Mouse (Mus musculus): ENCODE results near the gene Mrpl41. TPM values are rescaled to one million over a fixed set of nuclear protein-coding genes. Genes with fewer than 3 reads are reported as not detected.

The Mrpl41 gene
- total and polyA plus RNA-seq, 3 experiments = 102 to 103 TPM; not detected in 1

- no peaks in the 10 kb centered on the region for H3K36me3 ChIP-seq (ENCODE audit: control insufficient read depth in 1 of 2, insufficient read depth in 2 of 2, low read length in 2 of 2)
- no peak for TF ChIP-seq POLR2A (IDR thresholded peaks at IDR 0.05; ENCODE audit: control insufficient read depth in 1 of 2, insufficient read depth in 1 of 2, low read depth in 1 of 2, low read length in 2 of 2, poor library complexity in 1 of 2)
- no peak for TF ChIP-seq HCFC1 (IDR thresholded peaks at IDR 0.05; ENCODE audit: low read depth, low read length)
- TF ChIP-seq CTCF (IDR thresholded peaks at IDR 0.05 in 2 of 3, conservative IDR thresholded peaks at IDR 0.05 in 1 of 3; ENCODE audit: control insufficient read depth in 1 of 3, insufficient read depth in 1 of 3, low read depth in 2 of 3, low read length in 3 of 3, poor library complexity in 1 of 3, severe bottlenecking in 1 of 3) = no peak
- TF ChIP-seq TAL1 (IDR thresholded peaks at IDR 0.05; ENCODE audit: low read length) = no peak
- no peak for TF ChIP-seq ZNF384 (IDR thresholded peaks at IDR 0.05; ENCODE audit: low read depth, low read length)
- TF ChIP-seq SMC3 (IDR thresholded peaks at IDR 0.05; ENCODE audit: low read depth, low read length) = no peak
- no peak for TF ChIP-seq MYB (IDR thresholded peaks at IDR 0.05; ENCODE audit: low read depth, low read length)
- no peak for TF ChIP-seq ZKSCAN1 (IDR thresholded peaks at IDR 0.05; ENCODE audit: low read depth, low read length)
- no peak for TF ChIP-seq RAD21 (IDR thresholded peaks at IDR 0.05; ENCODE audit: low read depth, low read length)
- no peak for TF ChIP-seq POLR2AphosphoS5 (IDR thresholded peaks at IDR 0.05; ENCODE audit: borderline replicate concordance, low read depth, low read length)
- no peak for TF ChIP-seq UBTF (IDR thresholded peaks at IDR 0.05; ENCODE audit: borderline replicate concordance, insufficient read depth, low read depth, low read length)
These were observed 29.3 kb upstream of the Mrpl41 start for GRCm38 (mm10) chr2:25003946-25004786.

DNA sequence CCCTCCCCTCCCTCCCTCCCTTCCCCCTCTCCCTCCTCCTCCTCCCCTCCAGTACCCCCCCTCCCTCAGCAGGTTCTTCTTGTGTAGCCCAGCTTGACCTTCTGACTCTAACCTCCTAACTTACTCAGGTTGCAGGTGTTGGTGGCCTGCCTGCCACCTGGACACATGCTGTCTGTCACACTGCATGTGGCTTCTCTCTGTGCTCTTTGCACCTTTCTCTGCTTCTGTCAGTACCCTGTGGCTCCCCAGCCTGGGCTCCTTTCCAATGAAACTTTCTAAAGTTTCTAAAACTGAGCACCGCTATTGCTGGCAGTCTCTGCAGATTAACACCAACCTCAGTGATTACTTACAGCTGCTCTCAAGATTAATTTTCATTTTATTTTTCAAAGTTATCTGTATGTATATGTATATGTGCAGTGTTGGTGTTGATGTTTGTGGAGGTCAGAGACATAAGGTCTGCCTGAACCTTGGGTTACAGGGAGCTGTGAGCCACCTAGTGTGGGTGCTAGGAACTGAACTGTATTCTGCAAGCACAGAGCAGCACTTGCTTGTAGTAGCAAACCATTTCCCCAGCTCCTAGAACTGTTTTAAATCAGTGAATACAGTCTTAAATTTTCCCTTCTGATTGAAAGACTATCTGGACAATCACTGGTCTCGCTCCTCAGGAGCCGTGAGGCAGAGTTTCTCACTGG lies 25.8 kb upstream of the Mrpl41 start:
- Histone ChIP-seq H3K79me2 (ENCODE audit: control insufficient read depth, insufficient read depth, low read length, poor library complexity) (no peaks in the 10 kb centered on the region), H3K27me3 (ENCODE audit: control insufficient read depth in 1 of 2, insufficient read depth in 2 of 2, low read length in 2 of 2) (no peaks in the 10 kb centered on the region), H3K4me1 (ENCODE audit: control insufficient read depth in 1 of 2, insufficient read depth in 2 of 2, low read length in 2 of 2) (no peaks in the 10 kb centered on the region), H3K27ac (ENCODE audit: control insufficient read depth, low read depth, low read length) (no peak overlapping the region), H3K9ac (ENCODE audit: control insufficient read depth, low read depth, low read length, poor library complexity, severe bottlenecking) (no peak overlapping the region), H3K4me3 (ENCODE audit: control insufficient read depth in 1 of 2, insufficient read depth in 1 of 2, low read depth in 2 of 2, low read length in 2 of 2) (no peak overlapping the region), H3K9me3 (replicated peaks; ENCODE audit: insufficient read depth, low read length) (no peaks in the 10 kb centered on the region), H3K36me3 (ENCODE audit: control insufficient read depth in 1 of 2, insufficient read depth in 2 of 2, low read length in 2 of 2) (no peaks in the 10 kb centered on the region)
- DNase-seq (ENCODE audit: low read depth, low spot score) = peak; percentile 52
- TF ChIP-seq SIN3A (IDR thresholded peaks at IDR 0.05; ENCODE audit: low read length) (no peak), MEF2A (IDR thresholded peaks at IDR 0.05; ENCODE audit: extremely low read depth, insufficient replicate concordance, low read depth, low read length, poor library complexity, severe bottlenecking) (no peak), SMC3 (IDR thresholded peaks at IDR 0.05; ENCODE audit: low read depth, low read length) (peak; percentile 67), NELFE (IDR thresholded peaks at IDR 0.05; ENCODE audit: low read depth, low read length) (no peak), NRF1 (IDR thresholded peaks at IDR 0.05; ENCODE audit: insufficient read depth, low read depth, low read length, poor library complexity, severe bottlenecking) (no peak), GABPA (IDR thresholded peaks at IDR 0.05; ENCODE audit: low read depth, low read length) (no peak), MXI1 (IDR thresholded peaks at IDR 0.05; ENCODE audit: low read depth, low read length) (no peak), BHLHE40 (IDR thresholded peaks at IDR 0.05; ENCODE audit: borderline replicate concordance, low read depth, low read length) (no peak), MAZ (IDR thresholded peaks at IDR 0.05; ENCODE audit: low read depth, low read length) (no peak), POLR2AphosphoS5 (IDR thresholded peaks at IDR 0.05; ENCODE audit: borderline replicate concordance, low read depth, low read length) (no peak), CHD1 (IDR thresholded peaks at IDR 0.05; ENCODE audit: low read depth, low read length) (no peak), GATA1 (IDR thresholded peaks at IDR 0.05; ENCODE audit: low read depth, low read length) (no peak), MAFK (IDR thresholded peaks at IDR 0.05; ENCODE audit: borderline replicate concordance, low read depth, low read length) (no peak), ELF1 (IDR thresholded peaks at IDR 0.05; ENCODE audit: low read depth, low read length) (no peak), USF2 (IDR thresholded peaks at IDR 0.05; ENCODE audit: borderline replicate concordance in 1 of 2, insufficient read depth in 1 of 2, low read depth in 1 of 2, low read length in 2 of 2) (no peak), JUND (IDR thresholded peaks at IDR 0.05; ENCODE audit: low read depth, low read length) (no peak), RCOR1 (IDR thresholded peaks at IDR 0.05; ENCODE audit: low read depth, low read length) (no peak), USF1 (IDR thresholded peaks at IDR 0.05; ENCODE audit: low read depth, low read length) (no peak), POLR2AphosphoS2 (IDR thresholded peaks at IDR 0.05; ENCODE audit: low read length) (no peak), HCFC1 (IDR thresholded peaks at IDR 0.05; ENCODE audit: low read depth, low read length) (no peak), POLR2A (IDR thresholded peaks at IDR 0.05; ENCODE audit: control insufficient read depth in 1 of 2, insufficient read depth in 1 of 2, low read depth in 1 of 2, low read length in 2 of 2, poor library complexity in 1 of 2) (no peak)

More at GRCm38 (mm10) chr2:25003946-25004786, 29.3 kb upstream of the Mrpl41 start:
- no peaks in the 10 kb centered on the region for H3K27me3 ChIP-seq (ENCODE audit: control insufficient read depth in 1 of 2, insufficient read depth in 2 of 2, low read length in 2 of 2)
- H3K4me3 ChIP-seq (ENCODE audit: control insufficient read depth in 1 of 2, insufficient read depth in 1 of 2, low read depth in 2 of 2, low read length in 2 of 2) = no peak overlapping the region
- no peak overlapping the region for H3K9ac ChIP-seq (ENCODE audit: control insufficient read depth, low read depth, low read length, poor library complexity, severe bottlenecking)
- DNase-seq (ENCODE audit: low read depth, low spot score) = no peak
- no peak overlapping the region for H3K27ac ChIP-seq (ENCODE audit: control insufficient read depth, low read depth, low read length)
- no peaks in the 10 kb centered on the region for H3K9me3 ChIP-seq (replicated peaks; ENCODE audit: insufficient read depth, low read length)
- no peaks in the 10 kb centered on the region for H3K79me2 ChIP-seq (ENCODE audit: control insufficient read depth, insufficient read depth, low read length, poor library complexity)
- no peaks in the 10 kb centered on the region for H3K4me1 ChIP-seq (ENCODE audit: control insufficient read depth in 1 of 2, insufficient read depth in 2 of 2, low read length in 2 of 2)
